In genomic region chr5:118594470-118595236, GRCm38 (mm10) we compare ENCODE assay signal across 8 mouse cellular contexts. TPM values are rescaled to one million over a fixed set of nuclear protein-coding genes. Genes with fewer than 3 reads are reported as not detected.
DNase-seq lines count a peak whose midpoint lies in the region; ATAC-seq and TF ChIP-seq lines count a peak whose summit lies in the region.

No protein-coding gene starts in this region.

- peak; percentile 84 for TF ChIP-seq CTCF in hindbrain, postnatal 0 days (IDR thresholded peaks at IDR 0.05; ENCODE audit: low read depth)
- peak; percentile 93 for TF ChIP-seq CTCF in liver, postnatal 0 days (IDR thresholded peaks at IDR 0.05; ENCODE audit: low read depth)

- no peak for ATAC-seq in forebrain, embryonic 12.5 days (ENCODE audit: low FRiP score)
- peak; percentile 47; the same call in 1 of the 2 replicates for ATAC-seq in embryonic facial prominence, embryonic 14.5 days (ENCODE audit: low read depth)
- no peak for ATAC-seq in hindbrain, postnatal 0 days
- ATAC-seq in liver, postnatal 0 days, result no peak

- no peaks in the 10 kb centered on the region for H3K27me3 ChIP-seq in forebrain, embryonic 12.5 days
- no peaks in the 10 kb centered on the region for H3K27me3 ChIP-seq in forebrain, embryonic 10.5 days (ENCODE audit: poor library complexity, severe bottlenecking)
- no peaks in the 10 kb centered on the region for H3K27me3 ChIP-seq in embryonic facial prominence, embryonic 14.5 days (replicated peaks; ENCODE audit: control insufficient read depth, insufficient read depth, low read length)
- no peaks in the 10 kb centered on the region for H3K27me3 ChIP-seq in hindbrain, postnatal 0 days (ENCODE audit: insufficient read depth, low read length)
- no peaks in the 10 kb centered on the region for H3K27me3 ChIP-seq in liver, postnatal 0 days (ENCODE audit: insufficient read depth, low read length)

- no peak overlapping the region for H3K4me3 ChIP-seq in forebrain, embryonic 12.5 days (replicated peaks)
- no peak overlapping the region for H3K4me3 ChIP-seq in forebrain, embryonic 10.5 days
- H3K4me3 ChIP-seq in embryonic facial prominence, embryonic 14.5 days (ENCODE audit: low read depth, low read length), result no peak overlapping the region
- H3K4me3 ChIP-seq in hindbrain, postnatal 0 days (ENCODE audit: low read length), result no peak overlapping the region
- H3K4me3 ChIP-seq in liver, postnatal 0 days (ENCODE audit: low read depth, low read length), result no peak overlapping the region

- 58% methylated on average over 14 of the region's 14 CpGs for WGBS in forebrain, embryonic 12.5 days
- WGBS in forebrain, embryonic 10.5 days, result 64% methylated on average over 14 of the region's 14 CpGs
- 59% methylated on average over 14 of the region's 14 CpGs for WGBS in embryonic facial prominence, embryonic 14.5 days
- WGBS in hindbrain, postnatal 0 days, result 56% methylated on average over 14 of the region's 14 CpGs
- 64% methylated on average over 14 of the region's 14 CpGs for WGBS in liver, postnatal 0 days (ENCODE audit: insufficient replicate concordance)

- H3K36me3 ChIP-seq in forebrain, embryonic 12.5 days (replicated peaks), result no peaks in the 10 kb centered on the region
- peaks cover 2% of the 10 kb centered on the region; the same call in 1 of the 2 replicates for H3K36me3 ChIP-seq in forebrain, embryonic 10.5 days (replicated peaks)
- H3K36me3 ChIP-seq in embryonic facial prominence, embryonic 14.5 days (ENCODE audit: control insufficient read depth, insufficient read depth, low read length), result 0 out of 2 replicates have a peak, but pooled peaks cover 6% of the 10 kb centered on the region
- H3K36me3 ChIP-seq in hindbrain, postnatal 0 days (ENCODE audit: insufficient read depth, low read length), result no peaks in the 10 kb centered on the region
- H3K36me3 ChIP-seq in liver, postnatal 0 days (replicated peaks; ENCODE audit: insufficient read depth, low read length), result peaks cover 7% of the 10 kb centered on the region; the same call in 1 of the 2 replicates

- no peak overlapping the region for H3K9ac ChIP-seq in forebrain, embryonic 12.5 days
- H3K9ac ChIP-seq in embryonic facial prominence, embryonic 14.5 days (ENCODE audit: low read depth, low read length), result no peak overlapping the region
- H3K9ac ChIP-seq in hindbrain, postnatal 0 days (replicated peaks; ENCODE audit: low read length), result no peak overlapping the region
- no peak overlapping the region for H3K9ac ChIP-seq in liver, postnatal 0 days (replicated peaks)

- H3K4me2 ChIP-seq in forebrain, embryonic 12.5 days, result no peak overlapping the region
- H3K4me2 ChIP-seq in embryonic facial prominence, embryonic 14.5 days (ENCODE audit: low read depth, low read length), result no peak overlapping the region
- no peak overlapping the region for H3K4me2 ChIP-seq in hindbrain, postnatal 0 days (ENCODE audit: low read depth, low read length)
- H3K4me2 ChIP-seq in liver, postnatal 0 days (ENCODE audit: low read depth, low read length), result no peak overlapping the region

- no peaks in the 10 kb centered on the region for H3K9me3 ChIP-seq in forebrain, embryonic 12.5 days
- no peaks in the 10 kb centered on the region for H3K9me3 ChIP-seq in forebrain, embryonic 10.5 days
- no peaks in the 10 kb centered on the region for H3K9me3 ChIP-seq in embryonic facial prominence, embryonic 14.5 days (ENCODE audit: control insufficient read depth, low read length)
- no peaks in the 10 kb centered on the region for H3K9me3 ChIP-seq in hindbrain, postnatal 0 days (ENCODE audit: low read length)
- H3K9me3 ChIP-seq in liver, postnatal 0 days (ENCODE audit: low read length), result no peaks in the 10 kb centered on the region

- no peak for DNase-seq in forebrain, embryonic 10.5 days (ENCODE audit: extremely low spot score, low spot score)
- peak; percentile 80 for DNase-seq in 416B (ENCODE audit: low read depth)
- peak; percentile 60 for DNase-seq in adrenal gland, adult 2 months
- DNase-seq in embryonic facial prominence, embryonic 14.5 days (ENCODE audit: low spot score), result peak; percentile 65
- DNase-seq in hindbrain, postnatal 0 days (ENCODE audit: low spot score), result peak; percentile 80
- DNase-seq in liver, postnatal 0 days, result peak; percentile 70
- peak; percentile 37 for DNase-seq in right cerebral cortex, postnatal 4 days

- H3K4me1 ChIP-seq in forebrain, embryonic 12.5 days, result peaks cover 47% of the 10 kb centered on the region
- H3K4me1 ChIP-seq in forebrain, embryonic 10.5 days, result peaks cover 44% of the 10 kb centered on the region
- H3K4me1 ChIP-seq in embryonic facial prominence, embryonic 14.5 days (ENCODE audit: control insufficient read depth, insufficient read depth, low read length), result peaks cover 29% of the 10 kb centered on the region
- H3K4me1 ChIP-seq in hindbrain, postnatal 0 days (ENCODE audit: insufficient read depth, low read length), result peaks cover 23% of the 10 kb centered on the region
- H3K4me1 ChIP-seq in liver, postnatal 0 days (ENCODE audit: insufficient read depth), result peaks cover 23% of the 10 kb centered on the region

- H3K27ac ChIP-seq in forebrain, embryonic 12.5 days, result peak overlapping the region; percentile 42; the same call in 1 of the 2 replicates
- H3K27ac ChIP-seq in forebrain, embryonic 10.5 days, result no peak overlapping the region
- no peak overlapping the region; the same call in 1 of the 2 replicates for H3K27ac ChIP-seq in embryonic facial prominence, embryonic 14.5 days (replicated peaks; ENCODE audit: low read depth, low read length)
- H3K27ac ChIP-seq in hindbrain, postnatal 0 days, result no peak overlapping the region
- H3K27ac ChIP-seq in liver, postnatal 0 days (ENCODE audit: low read depth), result no peak overlapping the region

- no peak for TF ChIP-seq EP300 in liver, postnatal 0 days (IDR thresholded peaks at IDR 0.05; ENCODE audit: low read depth)

RNA-seq across cellular contexts. Expression of gene Med13l, which starts 34.2 kb away (rescaled TPM):
- 17.7 and 19.1 TPM in 2 replicates for polyA plus RNA-seq in forebrain, embryonic 12.5 days (2016; fragmentation: Nextera tagmentation; extraction: Ambion mirVana)
- polyA plus RNA-seq in forebrain, embryonic 10.5 days (2016; fragmentation: Nextera tagmentation; extraction: Ambion mirVana), result 10.5 and 11.2 TPM in 2 replicates
- 10 to 100 TPM; 31.5 to 34.3 TPM for total RNA-seq in adrenal gland, adult 2 months (2021)
- polyA plus RNA-seq in adrenal gland, adult 2 months (2012; rRNA removed), result 14.1 and 17.0 TPM in 2 replicates
- polyA plus RNA-seq in embryonic facial prominence, embryonic 14.5 days (2014; fragmentation: Nextera tagmentation; extraction: Ambion mirVana), result 15.7 and 16.5 TPM in 2 replicates
- total RNA-seq in hindbrain, postnatal 0 days (2014; rRNA removed), result 27.1 and 28.9 TPM in 2 replicates
- polyA plus RNA-seq in hindbrain, postnatal 0 days (2015; fragmentation: Nextera tagmentation; extraction: Ambion mirVana), result 9.8 and 11.3 TPM in 2 replicates
- 4.5 and 5.9 TPM in 2 replicates for polyA plus RNA-seq in liver, postnatal 0 days (2015; fragmentation: Nextera tagmentation; extraction: Ambion mirVana)
